Comparison of ENCODE assay signal across 9 mouse cellular contexts in the genomic region with DNA sequence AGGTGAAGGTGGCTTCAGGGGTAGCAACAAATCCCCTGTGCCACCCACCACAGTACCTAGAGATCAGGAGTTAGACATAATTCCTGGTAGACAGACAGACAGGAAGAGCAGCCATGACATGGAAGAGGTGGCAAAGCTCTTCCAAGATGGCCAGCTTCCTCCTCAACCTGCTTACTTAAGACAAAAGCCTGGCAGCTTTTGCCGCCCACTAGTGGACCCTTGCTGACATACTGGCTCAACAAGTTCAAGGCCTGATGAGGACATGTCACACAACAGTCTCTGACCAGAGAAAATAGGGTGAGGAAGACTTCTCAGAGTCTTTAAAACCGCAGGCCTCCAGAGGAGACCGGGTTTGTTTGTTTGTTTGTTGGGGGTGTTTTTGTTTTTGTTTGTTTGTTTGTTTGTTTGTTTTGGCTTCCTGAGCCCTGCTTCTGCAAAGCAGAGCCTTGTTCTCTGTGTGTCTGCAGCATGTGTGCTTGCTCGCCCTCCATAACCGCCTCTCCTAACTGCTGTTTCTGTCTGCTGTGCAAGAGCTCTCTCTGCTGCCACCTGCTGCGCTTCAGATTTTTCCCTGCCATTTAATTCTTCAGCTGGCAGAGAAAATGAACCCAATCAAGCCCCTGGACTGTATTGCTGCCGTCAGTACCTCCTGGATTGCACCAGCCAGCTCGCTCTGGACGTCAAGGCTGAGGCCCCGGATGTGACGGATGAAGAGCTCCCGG. TPM values are rescaled to one million over a fixed set of nuclear protein-coding genes. Genes with fewer than 3 reads are reported as not detected.
DNase-seq lines count a peak whose midpoint lies in the region; ATAC-seq and TF ChIP-seq lines count a peak whose summit lies in the region.
"Had no signal": no experiment of that assay in that cellular context is flagged by ENCODE, and none has a peak within 500 bp of the region (broad histone marks: within the 10 kb centered on the region; RNA-seq: fewer than 3 reads in every experiment).

No protein-coding gene starts in this region.

- no peaks in the 10 kb centered on the region for H3K9me3 ChIP-seq in hindbrain, postnatal 0 days (ENCODE audit: low read length)
- no peaks in the 10 kb centered on the region for H3K9me3 ChIP-seq in liver, embryonic 12.5 days (replicated peaks)
- no peaks in the 10 kb centered on the region for H3K9me3 ChIP-seq in neural tube, embryonic 15.5 days (replicated peaks)

- peak; percentile 46 for ATAC-seq in hindbrain, postnatal 0 days
- ATAC-seq in liver, embryonic 12.5 days, result no peak
- peak; percentile 59; the same call in 1 of the 2 replicates for ATAC-seq in neural tube, embryonic 15.5 days (ENCODE audit: low FRiP score)
- no peak for ATAC-seq in activated CD4-positive, CD25-positive, alpha-beta regulatory T cell, adult 4 months
- ATAC-seq: Patski had no signal

- H3K27ac ChIP-seq in gastrocnemius, adult 2 months, result no peak overlapping the region
- H3K27ac ChIP-seq in cortical plate, adult 2 months (ENCODE audit: insufficient read depth, low read length), result no peak overlapping the region
- peak overlapping the region; percentile 60; the same call in 1 of the 2 replicates for H3K27ac ChIP-seq in hindbrain, postnatal 0 days
- no peak overlapping the region for H3K27ac ChIP-seq in liver, embryonic 12.5 days
- H3K27ac ChIP-seq in neural tube, embryonic 15.5 days (replicated peaks), result no peak overlapping the region

- WGBS in hindbrain, postnatal 0 days, result 38% methylated on average over 12 of the region's 12 CpGs
- 42% methylated on average over 12 of the region's 12 CpGs for WGBS in liver, embryonic 12.5 days (ENCODE audit: insufficient replicate concordance)
- WGBS in neural tube, embryonic 15.5 days, result 38% methylated on average over 12 of the region's 12 CpGs

- H3K36me3 ChIP-seq in hindbrain, postnatal 0 days (ENCODE audit: insufficient read depth, low read length), result no peaks in the 10 kb centered on the region
- H3K36me3 ChIP-seq in liver, embryonic 12.5 days, result no peaks in the 10 kb centered on the region
- no peaks in the 10 kb centered on the region for H3K36me3 ChIP-seq in neural tube, embryonic 15.5 days

- TF ChIP-seq CTCF in gastrocnemius, adult 2 months (IDR thresholded peaks at IDR 0.05), result peak; percentile 26; the same call in 1 of the 2 replicates
- TF ChIP-seq CTCF in cortical plate, adult 2 months (IDR thresholded peaks at IDR 0.05; ENCODE audit: extremely low read depth, insufficient read depth, low read length), result peak; percentile 54
- TF ChIP-seq CTCF in hindbrain, postnatal 0 days (IDR thresholded peaks at IDR 0.05; ENCODE audit: low read depth), result peak; percentile 65

- H3K4me1 ChIP-seq in cortical plate, adult 2 months (ENCODE audit: control insufficient read depth, insufficient read depth, low read length), result no peaks in the 10 kb centered on the region
- H3K4me1 ChIP-seq in hindbrain, postnatal 0 days (ENCODE audit: insufficient read depth, low read length), result peaks cover 6% of the 10 kb centered on the region; the same call in 1 of the 2 replicates
- H3K4me1 ChIP-seq in liver, embryonic 12.5 days, result peaks cover 42% of the 10 kb centered on the region
- H3K4me1 ChIP-seq in neural tube, embryonic 15.5 days, result peaks cover 12% of the 10 kb centered on the region

- no peak for DNase-seq in gastrocnemius, adult 2 months
- no peak for DNase-seq in gastrocnemius, postnatal 25 days
- DNase-seq in B cell, adult 2 months, result peak; percentile 61 to 65
- peak; percentile 82 for DNase-seq in hindbrain, postnatal 0 days (ENCODE audit: low spot score)

- TF ChIP-seq POLR2A in cortical plate, adult 2 months (IDR thresholded peaks at IDR 0.05; ENCODE audit: extremely low read depth, insufficient read depth, low read length), result no peak

- intact Hi-C loops in gastrocnemius, adult 2 months (cut with DNase I), result no loop called here

- no peak overlapping the region for H3K4me3 ChIP-seq in gastrocnemius, adult 2 months
- H3K4me3 ChIP-seq in cortical plate, adult 2 months (ENCODE audit: insufficient read depth, low read length), result no peak overlapping the region
- no peak overlapping the region for H3K4me3 ChIP-seq in hindbrain, postnatal 0 days (ENCODE audit: low read length)
- no peak overlapping the region for H3K4me3 ChIP-seq in liver, embryonic 12.5 days
- H3K4me3 ChIP-seq in neural tube, embryonic 15.5 days (replicated peaks), result no peak overlapping the region

- no peak overlapping the region for H3K4me2 ChIP-seq in hindbrain, postnatal 0 days (ENCODE audit: low read depth, low read length)
- H3K4me2 ChIP-seq in liver, embryonic 12.5 days, result peak overlapping the region; percentile 63
- no peak overlapping the region for H3K4me2 ChIP-seq in neural tube, embryonic 15.5 days

- H3K9ac ChIP-seq in hindbrain, postnatal 0 days (replicated peaks; ENCODE audit: low read length), result no peak overlapping the region
- no peak overlapping the region for H3K9ac ChIP-seq in liver, embryonic 12.5 days
- no peak overlapping the region for H3K9ac ChIP-seq in neural tube, embryonic 15.5 days (replicated peaks)

- no peaks in the 10 kb centered on the region for H3K27me3 ChIP-seq in hindbrain, postnatal 0 days (ENCODE audit: insufficient read depth, low read length)
- H3K27me3 ChIP-seq in liver, embryonic 12.5 days (replicated peaks), result 0 out of 2 replicates have a peak, but pooled peaks cover 9% of the 10 kb centered on the region
- peaks cover 17% of the 10 kb centered on the region for H3K27me3 ChIP-seq in neural tube, embryonic 15.5 days (replicated peaks)
- H3K27me3 ChIP-seq: Patski had no signal

RNA-seq across cellular contexts. Expression of gene Ccdc88b, which starts 1.6 kb away (rescaled TPM):
- total RNA-seq in gastrocnemius, adult 2 months (2021), result under 1 TPM; 0.46 to 0.59 TPM
- total RNA-seq in gastrocnemius, postnatal 25 days (2021), result under 1 TPM; 0.40 to 0.41 TPM
- polyA plus RNA-seq in cortical plate, adult 2 months (2012; rRNA removed), result 1.9 and 4.0 TPM in 2 replicates
- 1.8 and 2.2 TPM in 2 replicates for total RNA-seq in hindbrain, postnatal 0 days (2014; rRNA removed)
- 1.2 and 1.5 TPM in 2 replicates for polyA plus RNA-seq in hindbrain, postnatal 0 days (2015; fragmentation: Nextera tagmentation; extraction: Ambion mirVana)
- polyA plus RNA-seq in liver, embryonic 12.5 days (2016; fragmentation: Nextera tagmentation; extraction: Ambion mirVana), result 2.8 and 3.3 TPM in 2 replicates
- 0.92 and 1.8 TPM in 2 replicates for polyA plus RNA-seq in neural tube, embryonic 15.5 days (2015; fragmentation: Nextera tagmentation; extraction: Ambion mirVana)
- polyA plus RNA-seq in activated CD4-positive, CD25-positive, alpha-beta regulatory T cell, adult 4 months (2017; shearing (Covaris generic)), result 1 to 10 TPM; 3.8 to 6.5 TPM

RNA-seq across cellular contexts. Expression of gene Rps6ka4, which starts 16.0 kb away (rescaled TPM):
- 1 to 10 TPM; 9.3 to 9.4 TPM for total RNA-seq in gastrocnemius, adult 2 months (2021)
- total RNA-seq in gastrocnemius, postnatal 25 days (2021), result 1 to 10 TPM; 6.7 to 7.2 TPM
- 39.3 and 39.9 TPM in 2 replicates for polyA plus RNA-seq in cortical plate, adult 2 months (2012; rRNA removed)
- total RNA-seq in hindbrain, postnatal 0 days (2014; rRNA removed), result 26.0 and 27.7 TPM in 2 replicates
- polyA plus RNA-seq in hindbrain, postnatal 0 days (2015; fragmentation: Nextera tagmentation; extraction: Ambion mirVana), result 19.5 and 22.1 TPM in 2 replicates
- polyA plus RNA-seq in liver, embryonic 12.5 days (2016; fragmentation: Nextera tagmentation; extraction: Ambion mirVana), result 8.5 and 8.7 TPM in 2 replicates
- polyA plus RNA-seq in neural tube, embryonic 15.5 days (2015; fragmentation: Nextera tagmentation; extraction: Ambion mirVana), result 15.7 and 16.2 TPM in 2 replicates
- 1 to 10 TPM; 6.2 to 9.2 TPM for polyA plus RNA-seq in activated CD4-positive, CD25-positive, alpha-beta regulatory T cell, adult 4 months (2017; shearing (Covaris generic))

RNA-seq across cellular contexts. Expression of gene Trmt112, which starts 53.1 kb away (rescaled TPM):
- 10 to 100 TPM; 32.7 to 41.3 TPM for total RNA-seq in gastrocnemius, adult 2 months (2021)
- 10 to 100 TPM; 28.8 to 32.2 TPM for total RNA-seq in gastrocnemius, postnatal 25 days (2021)
- polyA plus RNA-seq in cortical plate, adult 2 months (2012; rRNA removed), result 95.8 and 96.5 TPM in 2 replicates
- 61.7 and 68.6 TPM in 2 replicates for total RNA-seq in hindbrain, postnatal 0 days (2014; rRNA removed)
- polyA plus RNA-seq in hindbrain, postnatal 0 days (2015; fragmentation: Nextera tagmentation; extraction: Ambion mirVana), result 109 and 111 TPM in 2 replicates
- 115 TPM in 2 replicates for polyA plus RNA-seq in liver, embryonic 12.5 days (2016; fragmentation: Nextera tagmentation; extraction: Ambion mirVana)
- polyA plus RNA-seq in neural tube, embryonic 15.5 days (2015; fragmentation: Nextera tagmentation; extraction: Ambion mirVana), result 103 and 113 TPM in 2 replicates
- 100 to 1,000 TPM; 183 to 217 TPM for polyA plus RNA-seq in activated CD4-positive, CD25-positive, alpha-beta regulatory T cell, adult 4 months (2017; shearing (Covaris generic))

RNA-seq across cellular contexts. Expression of gene Prdx5, which starts 53.5 kb away (rescaled TPM):
- 100 to 1,000 TPM; 177 to 270 TPM for total RNA-seq in gastrocnemius, adult 2 months (2021)
- total RNA-seq in gastrocnemius, postnatal 25 days (2021), result 100 to 1,000 TPM; 212 to 215 TPM
- polyA plus RNA-seq in cortical plate, adult 2 months (2012; rRNA removed), result 366 and 368 TPM in 2 replicates
- total RNA-seq in hindbrain, postnatal 0 days (2014; rRNA removed), result 184 and 228 TPM in 2 replicates
- 587 and 589 TPM in 2 replicates for polyA plus RNA-seq in hindbrain, postnatal 0 days (2015; fragmentation: Nextera tagmentation; extraction: Ambion mirVana)
- polyA plus RNA-seq in liver, embryonic 12.5 days (2016; fragmentation: Nextera tagmentation; extraction: Ambion mirVana), result 94.2 and 101 TPM in 2 replicates
- 392 and 417 TPM in 2 replicates for polyA plus RNA-seq in neural tube, embryonic 15.5 days (2015; fragmentation: Nextera tagmentation; extraction: Ambion mirVana)
- 100 to 1,000 TPM; 244 to 253 TPM for polyA plus RNA-seq in activated CD4-positive, CD25-positive, alpha-beta regulatory T cell, adult 4 months (2017; shearing (Covaris generic))

Comparison
In these comparisons a context has a peak if more than half of its experiments do, and no peak if none do; other contexts are left out.
1. DNase-seq: peak in B cell, adult 2 months (2 of 2) and hindbrain, postnatal 0 days (single experiment); none in gastrocnemius, adult 2 months (single experiment) and gastrocnemius, postnatal 25 days (single experiment).
2. ATAC-seq: peak in hindbrain, postnatal 0 days (single experiment) and neural tube, embryonic 15.5 days (single experiment); none in liver, embryonic 12.5 days (single experiment) and activated CD4-positive, CD25-positive, alpha-beta regulatory T cell, adult 4 months (single experiment).
3. Peak in every context shown above with its lines, with median percentiles within 50 percentile points of each other: CTCF ChIP-seq.